8 mouse cellular contexts compared by ENCODE assay signal in genomic region chr3:96596228-96596707, GRCm38 (mm10). TPM values are rescaled to one million over a fixed set of nuclear protein-coding genes. Genes with fewer than 3 reads are reported as not detected.
A peak's percentile ranks its signal among the peaks of the same experiment; 100 is the strongest.
DNase-seq lines count a peak whose midpoint lies in the region; ATAC-seq lines count a peak whose summit lies in the region.

Gene Ankrd34a, plus strand, starts transcription at chr3:96596636.

- no peak for DNase-seq in lung, adult 18-20 months
- DNase-seq in embryonic facial prominence, embryonic 11.5 days (ENCODE audit: low spot score) = peak; percentile 19
- DNase-seq in kidney, postnatal 10 days = peak; percentile 67
- peak; percentile 87 for DNase-seq in right cerebral cortex, adult 18-20 months

- no peaks in the 10 kb centered on the region for H3K36me3 ChIP-seq in lung, embryonic 15.5 days
- H3K36me3 ChIP-seq in embryonic facial prominence, embryonic 11.5 days (replicated peaks; ENCODE audit: control insufficient read depth, insufficient read depth, low read depth, low read length) = no peaks in the 10 kb centered on the region
- H3K36me3 ChIP-seq in heart, embryonic 11.5 days (ENCODE audit: control insufficient read depth, insufficient read depth, low read length) = no peaks in the 10 kb centered on the region
- no peaks in the 10 kb centered on the region for H3K36me3 ChIP-seq in liver, embryonic 12.5 days

- peak within 1 kb of the TSS; percentile 46 for H3K4me3 ChIP-seq in lung, embryonic 15.5 days
- peak within 1 kb of the TSS; percentile 40 for H3K4me3 ChIP-seq in embryonic facial prominence, embryonic 11.5 days (ENCODE audit: low read depth, low read length)
- H3K4me3 ChIP-seq in heart, embryonic 11.5 days (ENCODE audit: low read depth, low read length) = peak within 1 kb of the TSS; percentile 65
- H3K4me3 ChIP-seq in liver, embryonic 12.5 days = peak within 1 kb of the TSS; percentile 44

- under 1% methylated on average over 22 of the region's 23 CpGs for WGBS in lung, embryonic 15.5 days
- WGBS in embryonic facial prominence, embryonic 11.5 days = under 1% methylated on average over 19 of the region's 23 CpGs
- under 1% methylated on average over 19 of the region's 23 CpGs for WGBS in heart, embryonic 11.5 days (ENCODE audit: insufficient replicate concordance)
- 2% methylated on average over 23 of the region's 23 CpGs for WGBS in liver, embryonic 12.5 days (ENCODE audit: insufficient replicate concordance)

- peak within 1 kb of the TSS; percentile 50 for H3K9ac ChIP-seq in lung, embryonic 15.5 days
- H3K9ac ChIP-seq in embryonic facial prominence, embryonic 11.5 days (replicated peaks; ENCODE audit: low read length) = peak within 1 kb of the TSS; percentile 63
- H3K9ac ChIP-seq in heart, embryonic 11.5 days (ENCODE audit: low read depth, low read length) = peak within 1 kb of the TSS; percentile 83
- H3K9ac ChIP-seq in liver, embryonic 12.5 days = peak within 1 kb of the TSS; percentile 9; the same call in 1 of the 2 replicates

- peaks cover 48% of the 10 kb centered on the region for H3K4me1 ChIP-seq in lung, embryonic 15.5 days
- H3K4me1 ChIP-seq in embryonic facial prominence, embryonic 11.5 days (ENCODE audit: control insufficient read depth, insufficient read depth, low read length) = peaks cover 6% of the 10 kb centered on the region
- peaks cover 28% of the 10 kb centered on the region for H3K4me1 ChIP-seq in heart, embryonic 11.5 days (ENCODE audit: control insufficient read depth, insufficient read depth, low read length)
- H3K4me1 ChIP-seq in liver, embryonic 12.5 days = peaks cover 52% of the 10 kb centered on the region

- H3K27me3 ChIP-seq in lung, embryonic 15.5 days = peaks cover 44% of the 10 kb centered on the region
- H3K27me3 ChIP-seq in embryonic facial prominence, embryonic 11.5 days (ENCODE audit: control insufficient read depth, insufficient read depth, low read length) = peaks cover 13% of the 10 kb centered on the region
- H3K27me3 ChIP-seq in heart, embryonic 11.5 days (ENCODE audit: control insufficient read depth, insufficient read depth, low read length) = peaks cover 2% of the 10 kb centered on the region; the same call in 1 of the 2 replicates
- peaks cover 68% of the 10 kb centered on the region for H3K27me3 ChIP-seq in liver, embryonic 12.5 days (replicated peaks)

- H3K9me3 ChIP-seq in lung, embryonic 15.5 days = no peaks in the 10 kb centered on the region
- H3K9me3 ChIP-seq in embryonic facial prominence, embryonic 11.5 days (replicated peaks; ENCODE audit: control insufficient read depth, low read length) = no peaks in the 10 kb centered on the region
- H3K9me3 ChIP-seq in heart, embryonic 11.5 days (replicated peaks; ENCODE audit: control insufficient read depth, low read length) = no peaks in the 10 kb centered on the region
- no peaks in the 10 kb centered on the region for H3K9me3 ChIP-seq in liver, embryonic 12.5 days (replicated peaks)

- 0 out of 2 replicates have a peak, but pooled peaks have one; percentile 5 for ATAC-seq in lung, embryonic 15.5 days (ENCODE audit: borderline replicate concordance, extremely low read depth, low FRiP score, low TSS enrichment)
- no peak for ATAC-seq in embryonic facial prominence, embryonic 11.5 days (replicated peaks; ENCODE audit: insufficient number of reproducible peaks, low FRiP score, low TSS enrichment, low read depth)
- ATAC-seq in heart, embryonic 11.5 days (replicated peaks; ENCODE audit: insufficient number of reproducible peaks, low FRiP score, low TSS enrichment) = no peak
- ATAC-seq in liver, embryonic 12.5 days = no peak
- no peak for ATAC-seq in activated CD4-positive, CD25-positive, alpha-beta regulatory T cell, adult 4 months

- peak within 1 kb of the TSS; percentile 70; the same call in 1 of the 2 replicates for H3K27ac ChIP-seq in lung, embryonic 15.5 days
- no peak within 1 kb of the TSS for H3K27ac ChIP-seq in embryonic facial prominence, embryonic 11.5 days (replicated peaks; ENCODE audit: low read depth, low read length)
- peak within 1 kb of the TSS; percentile 78 for H3K27ac ChIP-seq in heart, embryonic 11.5 days (ENCODE audit: low read depth, low read length)
- H3K27ac ChIP-seq in liver, embryonic 12.5 days = no peak within 1 kb of the TSS

- H3K4me2 ChIP-seq in lung, embryonic 15.5 days = peak within 1 kb of the TSS; percentile 96
- H3K4me2 ChIP-seq in embryonic facial prominence, embryonic 11.5 days (ENCODE audit: low read depth, low read length) = peak within 1 kb of the TSS; percentile 98
- peak within 1 kb of the TSS; percentile 98 for H3K4me2 ChIP-seq in heart, embryonic 11.5 days
- H3K4me2 ChIP-seq in liver, embryonic 12.5 days = peak within 1 kb of the TSS; percentile 69

RNA-seq across cellular contexts. Expression of gene Ankrd34a, which starts in this region (rescaled TPM):
- 1.8 and 2.2 TPM in 2 replicates for polyA plus RNA-seq in lung, embryonic 15.5 days (2015; fragmentation: Nextera tagmentation; extraction: Ambion mirVana)
- polyA plus RNA-seq in embryonic facial prominence, embryonic 11.5 days (2014; fragmentation: Nextera tagmentation; extraction: Ambion mirVana) = 0.90 and 1.1 TPM in 2 replicates
- 9.0 TPM in 2 replicates for polyA plus RNA-seq in heart, embryonic 11.5 days (2014; fragmentation: Nextera tagmentation; extraction: Ambion mirVana)
- 0.33 and 0.44 TPM in 2 replicates for polyA plus RNA-seq in liver, embryonic 12.5 days (2016; fragmentation: Nextera tagmentation; extraction: Ambion mirVana)
- polyA plus RNA-seq in activated CD4-positive, CD25-positive, alpha-beta regulatory T cell, adult 4 months (2017; shearing (Covaris generic)) = not detected

Comparison
In these comparisons a context has a peak if more than half of its experiments do, and no peak if none do; other contexts are left out.
1. H3K27ac ChIP-seq: peak in lung, embryonic 15.5 days (single experiment) and heart, embryonic 11.5 days (single experiment); none in embryonic facial prominence, embryonic 11.5 days (single experiment) and liver, embryonic 12.5 days (single experiment).
2. H3K9ac ChIP-seq: peak in every context shown above with its lines; median percentile 83 in heart, embryonic 11.5 days; 63 in embryonic facial prominence, embryonic 11.5 days; 50 in lung, embryonic 15.5 days; 9 in liver, embryonic 12.5 days.
3. DNase-seq: peak in embryonic facial prominence, embryonic 11.5 days (single experiment), kidney, postnatal 10 days (single experiment) and right cerebral cortex, adult 18-20 months (single experiment); none in lung, adult 18-20 months (0 of 2).
4. Peak in every context shown above with its lines, with median percentiles within 50 percentile points of each other: H3K4me2 ChIP-seq and H3K4me3 ChIP-seq.